Mouse (Mus musculus): Measurements from ENCODE around the gene Rb1. TPM values are rescaled to one million over a fixed set of nuclear protein-coding genes. Genes with fewer than 3 reads are reported as not detected.

Rb1 gene
- 10 to 100 TPM; 22.6 to 24.3 TPM for total RNA-seq (2021)
- polyA plus RNA-seq (2012; rRNA removed) = 0.73 and 0.78 TPM in 2 replicates
- long read RNA-seq, full-length matches to known transcripts = 2 of 4 reads
- long read RNA-seq, partial matches to known transcripts = 2 of 4 reads
- long read RNA-seq, other reads (novel, unspliced or antisense) = 0 of 4 reads

- peak; percentile 92 for DNase-seq
Observed at GRCm38 (mm10) chr14:73325456-73326381, at the start of gene Rb1. Gene Rb1 (minus strand): TSS chr14:73325822.

DNA sequence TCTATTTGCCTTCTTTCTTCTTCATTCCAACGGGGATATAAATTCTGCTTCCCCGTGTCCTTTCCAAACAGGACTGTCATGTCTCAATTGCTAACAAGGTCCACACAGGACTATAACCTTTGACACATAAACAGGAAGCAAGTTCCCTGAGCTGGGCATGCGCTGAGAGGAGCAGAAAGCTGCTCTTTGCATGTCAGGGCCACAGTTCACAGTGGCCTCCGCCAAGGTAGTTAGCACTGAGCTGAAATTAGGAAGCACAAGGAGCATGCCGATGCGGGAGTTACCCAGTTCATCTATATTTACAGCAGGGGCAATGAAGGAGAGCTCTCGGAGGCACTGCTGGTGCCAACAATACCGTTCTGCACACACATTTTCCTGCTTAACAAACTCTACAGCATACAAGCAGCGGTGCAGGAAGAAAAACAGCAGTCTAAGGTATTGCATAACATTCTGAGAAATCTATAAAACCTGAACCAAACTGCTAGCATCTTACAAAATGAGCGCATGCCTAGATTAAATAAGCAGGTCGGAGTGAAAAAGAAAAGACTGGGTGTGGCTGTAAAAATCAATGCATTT is 48.8 kb upstream of the Rb1 start:
- peak; percentile 77 for DNase-seq

DNA sequence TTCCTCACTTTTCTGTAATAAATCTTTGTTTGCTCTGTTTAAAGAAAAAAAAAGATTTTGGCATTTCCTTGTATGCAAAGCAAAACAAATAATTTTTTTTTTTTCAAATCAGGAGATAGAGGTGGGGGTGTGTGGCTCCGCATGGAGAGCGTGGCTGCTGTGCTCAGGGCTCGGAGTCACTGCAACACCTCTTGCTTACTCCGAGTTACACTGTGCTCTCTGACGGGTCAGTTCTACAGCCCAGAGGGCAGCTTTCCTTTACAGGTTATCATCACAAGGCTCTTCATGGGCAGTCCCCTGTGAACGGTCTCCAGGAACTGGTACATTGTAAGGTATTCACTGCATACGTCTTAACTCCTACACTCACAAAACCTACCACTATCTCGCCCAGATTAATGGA is 48.0 kb upstream of the Rb1 start:
- no peak for DNase-seq

GRCm38 (mm10) chr14:73372990-73373389 is 47.4 kb upstream of the Rb1 start:
- DNase-seq = no peak

DNA sequence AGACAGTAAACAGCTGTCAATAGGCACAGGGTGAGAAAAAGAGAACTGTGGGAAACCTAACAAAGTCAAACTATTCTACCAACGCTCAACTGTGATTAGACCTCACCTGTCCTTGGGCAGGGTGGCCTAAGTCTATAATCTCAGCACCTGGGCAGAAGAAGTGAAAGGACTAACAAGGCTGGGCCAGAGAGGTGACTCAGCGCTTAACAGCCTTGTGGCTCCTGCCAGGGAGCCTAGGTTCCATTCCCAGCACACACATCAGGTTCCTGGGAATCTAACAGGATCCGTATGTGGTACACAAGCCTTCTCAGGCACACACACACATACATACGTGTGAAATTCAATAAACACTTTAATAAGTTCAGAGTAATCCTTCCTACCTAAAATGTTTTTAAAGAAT is 46.0 kb upstream of the Rb1 start:
- no peak for DNase-seq

- no peak for DNase-seq
Observed at GRCm38 (mm10) chr14:73370695-73371372, 45.2 kb upstream of the Rb1 start.

GRCm38 (mm10) chr14:73370078-73370670 is 44.6 kb upstream of the Rb1 start:
- DNase-seq = no peak

DNA sequence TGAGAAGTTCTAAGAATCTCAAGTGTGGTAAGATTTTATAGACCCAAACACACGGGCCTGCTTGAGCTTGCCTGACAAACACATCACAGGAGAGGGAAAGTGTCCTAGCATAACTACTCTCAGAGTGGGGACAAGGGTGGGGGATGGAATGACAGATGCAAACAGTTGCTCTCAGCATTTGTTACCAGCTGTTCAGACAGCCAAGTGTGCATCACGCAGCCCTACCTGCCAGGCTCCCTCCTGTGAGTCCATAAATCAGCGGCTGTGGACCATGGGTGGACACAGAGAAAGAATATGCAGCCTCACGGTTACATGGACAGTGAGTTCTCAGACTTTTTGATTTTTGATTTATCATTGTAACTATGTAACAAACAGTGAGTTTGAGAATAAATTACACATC is 44.0 kb upstream of the Rb1 start:
- no peak for DNase-seq

- no peak for DNase-seq
Observed at GRCm38 (mm10) chr14:73368966-73369365, 43.3 kb upstream of the Rb1 start.

DNA sequence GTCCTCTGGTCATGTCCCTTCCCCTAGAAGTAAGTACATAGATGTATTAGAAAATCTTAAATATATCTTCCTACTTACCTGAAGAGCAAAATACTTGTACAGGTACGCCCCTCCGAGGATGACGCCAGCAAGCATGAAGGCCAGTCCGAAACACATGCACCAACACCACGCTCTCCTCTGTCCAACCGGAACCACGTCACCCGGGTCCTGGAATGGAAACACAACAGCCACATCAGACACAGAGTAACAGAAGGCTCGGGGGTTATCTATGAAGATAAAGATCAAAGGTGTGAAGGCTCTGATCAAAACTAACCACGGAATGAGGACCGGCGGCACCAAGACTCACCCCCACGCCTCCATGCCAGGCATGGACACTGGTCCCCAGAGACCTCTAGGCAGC is 42.6 kb upstream of the Rb1 start:
- no peak for DNase-seq

DNA sequence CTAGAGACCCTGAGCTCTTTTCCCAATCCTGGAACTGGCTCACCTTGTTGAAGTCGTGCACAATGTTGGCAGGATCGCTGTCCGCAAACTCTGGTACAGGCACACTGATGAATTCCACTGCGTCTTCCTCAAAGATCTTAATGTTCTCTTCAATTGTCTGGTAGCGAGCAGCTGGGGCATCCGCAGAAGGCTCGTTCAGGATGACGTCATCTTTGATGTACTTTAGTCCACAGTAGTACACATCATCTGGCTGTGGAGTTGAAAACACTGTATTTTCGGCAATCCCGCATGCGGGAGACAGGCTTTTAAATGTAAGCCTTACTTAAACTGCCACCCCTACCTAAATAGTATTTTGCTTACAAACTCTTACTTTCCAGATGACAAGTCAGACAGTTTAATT is 40.7 kb upstream of the Rb1 start:
- DNase-seq = no peak

- DNase-seq = no peak
Observed at GRCm38 (mm10) chr14:73363782-73364181, 38.2 kb upstream of the Rb1 start.

DNA sequence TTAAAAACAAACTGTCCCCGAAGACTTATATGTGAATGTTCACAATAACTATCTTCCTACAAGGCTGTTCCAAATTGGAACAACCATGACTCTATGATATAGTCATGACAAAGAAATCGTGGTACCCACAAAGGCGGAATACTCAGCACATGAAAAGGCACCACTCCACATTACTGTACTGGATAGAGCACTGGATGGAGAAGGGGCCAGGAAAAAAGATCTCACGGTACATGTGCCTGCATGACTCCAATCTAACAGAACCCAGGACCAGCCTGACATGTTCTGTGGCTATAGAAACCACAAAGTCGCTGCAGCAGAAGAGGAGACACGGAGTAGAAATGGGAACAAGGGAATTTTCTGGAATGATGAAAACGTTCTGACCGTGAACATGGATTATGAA is 29.1 kb upstream of the Rb1 start:
- DNase-seq = no peak

DNA sequence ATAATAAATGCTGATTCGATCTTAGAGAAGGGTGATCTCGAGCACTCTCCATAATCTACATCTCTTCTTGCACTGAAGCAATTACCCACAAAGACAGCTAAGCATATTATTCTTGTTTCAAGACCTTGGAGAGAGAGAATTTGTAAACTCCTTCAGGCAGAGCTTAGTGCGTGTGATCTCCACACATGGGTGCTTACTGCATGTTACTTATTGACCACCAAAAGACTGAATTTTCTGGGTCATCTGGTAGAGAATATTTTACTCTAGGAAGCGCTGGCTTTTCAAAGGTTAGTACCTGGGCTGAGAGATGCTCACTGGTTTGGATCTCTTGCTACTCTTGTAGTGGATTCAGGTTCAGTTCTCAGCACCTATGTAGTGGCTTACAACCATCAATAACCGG is 25.5 kb upstream of the Rb1 start:
- DNase-seq = no peak

- peak; percentile 41 for DNase-seq
Observed at GRCm38 (mm10) chr14:73350029-73350428, 24.4 kb upstream of the Rb1 start.

DNA sequence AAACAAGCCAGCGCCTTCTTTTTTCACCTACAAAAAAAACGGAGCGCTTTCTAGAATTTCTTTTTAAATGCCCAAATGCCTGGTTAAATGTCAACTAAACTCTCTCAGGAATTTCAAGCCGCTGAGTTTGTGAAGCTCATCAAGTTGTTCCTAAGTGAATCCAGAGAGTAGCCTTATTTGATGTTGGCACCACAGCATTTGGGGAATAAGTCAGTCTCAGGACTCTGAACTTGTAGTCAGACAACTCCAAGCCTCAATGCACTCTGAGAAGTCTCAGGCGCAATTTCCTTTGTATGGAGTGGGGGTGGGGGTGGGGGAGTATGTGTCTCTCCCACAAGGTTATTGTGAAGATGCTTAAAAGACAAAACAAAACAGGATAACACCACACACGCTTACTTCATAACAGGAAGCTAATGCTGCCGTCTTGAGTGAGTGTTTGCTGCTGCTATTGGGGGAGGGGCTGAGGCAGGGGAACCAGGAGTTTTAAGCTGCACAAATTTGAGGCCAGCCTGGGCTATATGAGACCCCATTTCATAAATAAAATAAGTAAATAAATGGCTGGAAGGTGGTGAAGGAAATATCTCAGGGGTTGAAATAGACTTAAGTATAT is 23.5 kb upstream of the Rb1 start:
- no peak for DNase-seq

DNA sequence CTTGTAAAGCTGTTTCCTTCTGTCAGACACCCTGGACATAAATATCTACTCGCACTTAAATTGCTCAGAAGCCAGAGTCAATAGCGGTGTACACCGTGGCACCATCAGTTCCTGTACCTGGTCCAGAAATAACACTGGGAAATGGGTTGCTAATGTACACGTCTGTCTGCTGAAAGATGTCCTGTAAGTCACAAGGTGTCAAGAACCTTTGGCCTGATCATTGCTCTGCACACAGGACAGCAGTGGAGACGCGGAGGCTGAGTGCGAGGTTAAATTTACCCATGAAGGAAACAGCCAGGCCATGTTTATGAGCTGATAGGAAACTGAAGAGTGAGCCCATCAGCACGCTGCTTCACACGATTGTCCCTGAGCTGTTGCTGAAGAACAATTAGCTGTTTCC is 21.7 kb upstream of the Rb1 start:
- no peak for DNase-seq

DNA sequence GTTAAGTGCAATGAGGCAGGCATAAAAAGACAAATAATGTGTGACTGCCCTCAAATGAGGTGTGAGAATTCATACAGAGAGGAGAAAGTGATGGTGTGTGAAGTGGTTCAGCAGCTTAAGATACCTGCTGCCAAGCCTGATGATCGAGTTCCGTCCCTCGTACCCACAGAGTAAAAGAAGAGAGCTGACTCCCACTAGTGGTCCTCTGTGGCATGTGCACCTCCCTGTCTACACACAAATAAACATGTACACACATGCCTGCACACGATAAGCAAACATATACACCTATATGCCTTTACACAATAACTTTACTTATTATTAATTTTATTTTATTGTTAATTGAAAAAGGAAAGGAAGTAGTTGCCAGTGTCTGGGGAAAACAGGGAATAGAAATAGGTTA is 20.0 kb upstream of the Rb1 start:
- no peak for DNase-seq

DNA sequence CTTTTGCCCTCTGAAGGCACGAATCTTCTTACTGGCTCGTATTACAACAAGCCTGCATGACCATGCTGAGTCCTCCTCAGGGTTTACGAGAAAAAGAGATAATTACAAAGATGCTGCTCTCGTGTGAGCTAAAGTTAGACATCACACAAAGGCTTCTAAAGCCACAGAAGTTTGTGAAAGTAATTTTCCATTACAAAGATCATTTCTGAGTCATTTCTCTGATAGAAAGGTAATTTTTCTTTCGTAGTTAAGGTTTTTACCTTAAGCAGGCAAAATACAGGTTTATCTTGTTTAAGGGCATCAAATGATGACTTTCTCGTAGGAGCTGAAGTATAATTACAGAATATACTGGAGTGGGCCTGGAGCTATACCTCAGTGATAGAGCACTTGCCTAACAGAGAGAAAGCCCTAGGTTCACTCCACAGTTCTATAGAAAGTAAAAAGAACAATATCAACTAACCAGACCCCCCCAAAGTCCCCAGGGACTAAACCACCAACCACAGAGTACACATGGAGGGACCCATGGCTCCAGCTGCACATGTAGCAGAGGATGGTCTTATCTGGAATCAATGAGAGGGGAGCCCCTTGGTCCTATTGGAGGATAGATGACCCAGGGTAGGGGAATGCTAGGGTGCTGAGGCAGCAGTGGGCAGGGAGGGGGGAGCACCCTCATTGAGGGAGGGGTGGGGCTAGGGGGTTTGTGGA is 14.6 kb upstream of the Rb1 start:
- DNase-seq = no peak

DNA sequence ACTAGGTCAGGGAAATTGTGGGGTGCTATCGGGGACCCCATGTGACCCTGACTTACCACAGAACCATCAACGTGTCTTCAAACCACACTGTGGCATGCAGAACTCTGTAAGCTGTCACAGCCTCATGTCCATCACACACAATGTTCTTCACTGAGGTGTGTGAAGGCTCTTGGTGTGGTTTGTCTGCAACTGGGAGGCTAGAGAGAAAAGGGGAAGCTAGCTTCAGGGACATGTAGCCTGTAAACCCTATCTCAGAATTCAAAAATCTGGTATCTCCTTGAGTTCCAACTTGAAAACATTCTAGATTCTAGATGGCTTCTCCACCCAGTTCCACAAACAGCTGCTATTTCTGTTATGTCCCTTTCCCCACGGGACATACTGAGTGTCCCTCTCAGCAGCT is 14.0 kb upstream of the Rb1 start:
- DNase-seq = no peak

DNA sequence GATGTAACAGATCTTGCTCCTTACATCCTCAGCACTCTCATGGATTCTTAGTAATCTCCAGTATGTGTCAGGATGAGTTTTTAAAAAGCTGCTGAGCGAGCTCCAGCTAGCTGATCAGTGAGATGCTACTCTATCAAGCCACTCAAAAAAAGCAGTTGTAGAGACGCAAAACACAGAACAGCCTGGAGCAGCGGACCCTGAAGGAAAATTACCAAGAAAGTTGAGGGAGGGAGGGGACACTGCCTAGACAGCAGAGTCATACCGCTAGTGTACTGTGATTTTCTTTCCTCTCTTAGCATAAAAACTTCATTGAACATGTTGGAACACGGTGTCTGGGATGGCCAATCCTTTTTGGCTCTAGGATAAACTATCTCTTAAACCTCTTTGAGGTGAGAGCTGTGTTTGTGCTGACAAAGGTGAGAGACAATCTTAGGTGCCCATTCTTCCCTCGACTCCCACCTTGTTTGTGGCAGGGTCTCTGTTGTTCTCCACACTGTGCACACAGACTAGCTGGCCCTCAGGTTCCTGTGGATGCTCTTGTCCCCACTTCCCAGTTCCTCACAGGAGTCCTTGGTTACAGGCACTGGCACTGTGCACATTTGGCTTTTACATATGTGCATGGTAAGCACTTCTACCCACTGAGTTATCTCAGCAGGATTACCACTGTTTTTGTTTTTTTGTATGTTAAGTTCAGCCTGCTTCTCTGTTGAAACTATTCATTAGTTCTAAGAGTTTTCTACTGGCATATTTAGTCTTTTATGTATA is 10.9 kb upstream of the Rb1 start:
- DNase-seq = no peak
